Mouse (Mus musculus): Measurements from ENCODE around the gene Mycl. TPM values are rescaled to one million over a fixed set of nuclear protein-coding genes. Genes with fewer than 3 reads are reported as not detected.
A peak's percentile ranks its signal among the peaks of the same experiment; 100 is the strongest.

The Mycl gene
- polyA plus RNA-seq, 1 experiment from 2014 or later, result 91.3 TPM

DNA sequence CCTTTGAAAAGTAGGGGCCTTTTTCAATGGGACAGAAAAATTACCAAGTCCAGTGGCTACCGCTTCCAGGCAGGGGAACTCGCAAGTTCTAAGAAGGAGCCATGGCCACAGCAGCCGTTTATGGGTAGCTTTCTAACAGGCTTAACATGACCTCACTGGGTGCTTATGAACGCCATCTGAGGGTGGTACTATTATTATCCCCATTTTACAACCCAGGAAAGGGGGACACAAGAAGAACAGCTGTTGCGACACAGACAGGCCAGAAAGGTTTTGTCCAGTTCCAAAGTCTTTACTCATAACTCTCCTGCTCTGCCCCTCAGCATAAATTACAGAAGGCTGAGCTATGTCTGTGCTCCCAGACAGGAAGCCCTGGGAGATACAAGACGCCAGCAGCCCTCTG lies 33.9 kb upstream of the Mycl start:
- no peak overlapping the region for H3K9ac ChIP-seq (replicated peaks)
- no peak for ATAC-seq (replicated peaks)
- no peaks in the 10 kb centered on the region for H3K27me3 ChIP-seq
- WGBS, result 18% methylated on average over 6 of the region's 6 CpGs
- H3K9me3 ChIP-seq, result no peaks in the 10 kb centered on the region
- H3K27ac ChIP-seq (replicated peaks), result no peak overlapping the region
- H3K4me3 ChIP-seq, result peak overlapping the region; percentile 83
- peak overlapping the region; percentile 99 for H3K4me2 ChIP-seq (replicated peaks)
- peaks cover 41% of the 10 kb centered on the region for H3K4me1 ChIP-seq
- no peaks in the 10 kb centered on the region for H3K36me3 ChIP-seq

DNA sequence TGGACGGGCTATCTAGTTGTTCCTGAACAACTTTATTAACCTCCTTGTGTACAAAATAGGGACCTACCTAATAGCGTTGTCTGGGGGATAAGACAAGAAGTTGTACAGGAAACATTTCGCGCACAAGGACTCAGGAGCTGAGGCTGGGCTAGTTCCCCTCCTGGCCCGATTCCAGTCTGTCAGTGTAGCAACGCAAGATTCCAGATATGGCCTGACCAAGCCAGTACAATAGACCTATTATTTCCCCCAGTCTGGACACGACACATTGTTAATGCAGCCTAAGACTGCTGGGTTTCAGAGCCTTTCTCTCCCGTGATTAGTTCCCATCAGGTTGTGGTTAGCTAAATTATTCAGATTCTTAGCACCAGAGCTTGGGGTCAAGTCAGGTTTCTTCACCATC lies 32.7 kb upstream of the Mycl start:
- Histone ChIP-seq H3K4me1 (peaks cover 41% of the 10 kb centered on the region), H3K27ac (replicated peaks) (no peak overlapping the region), H3K27me3 (no peaks in the 10 kb centered on the region), H3K9me3 (no peaks in the 10 kb centered on the region), H3K4me3 (no peak overlapping the region), H3K9ac (replicated peaks) (no peak overlapping the region), H3K36me3 (no peaks in the 10 kb centered on the region), H3K4me2 (replicated peaks) (no peak overlapping the region)
- WGBS, result 15% methylated on average over 8 of the region's 8 CpGs
- ATAC-seq (replicated peaks), result no peak

DNA sequence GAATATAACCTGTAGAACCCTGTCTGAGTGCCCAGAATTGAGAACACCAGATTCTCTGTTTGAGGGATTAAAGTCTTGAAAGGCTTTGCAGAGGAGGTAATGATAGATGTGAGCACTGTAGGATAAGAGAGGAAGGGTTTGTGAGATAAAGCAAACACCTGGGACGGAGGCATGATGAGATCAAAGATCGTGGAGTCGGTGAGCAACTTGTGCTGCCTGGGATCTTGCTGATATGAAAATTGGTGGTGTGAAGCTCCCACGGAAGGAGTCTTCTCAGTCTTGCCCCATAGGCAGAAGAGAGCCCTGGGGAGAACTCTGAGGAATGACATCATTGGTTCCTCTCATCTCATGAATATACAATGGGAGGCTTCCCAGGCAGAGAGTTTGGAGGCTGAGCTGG lies 27.3 kb upstream of the Mycl start:
- no peak for ATAC-seq (replicated peaks)
- WGBS, result 77% methylated on average over 4 of the region's 4 CpGs

DNA sequence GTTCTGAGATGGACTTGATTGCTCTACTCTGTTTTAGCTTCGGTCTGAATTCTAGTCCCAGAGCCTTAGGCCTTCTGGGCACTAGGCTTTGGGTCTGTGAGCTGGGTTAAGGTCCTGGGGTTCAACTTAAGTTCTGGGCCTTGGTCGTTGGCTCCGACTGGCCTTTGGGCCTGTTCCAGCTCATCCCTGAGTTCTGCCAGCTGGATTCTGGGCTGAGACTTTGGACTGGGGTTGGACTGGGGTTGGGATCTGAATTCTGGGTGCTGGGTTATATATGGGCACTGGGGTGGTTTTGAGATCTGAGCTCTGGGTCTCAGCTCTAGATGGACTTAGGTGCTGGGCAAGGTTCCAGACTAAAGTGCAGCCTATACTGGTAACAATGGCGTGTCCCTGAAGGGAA lies 24.3 kb upstream of the Mycl start:
- Histone ChIP-seq H3K27ac (replicated peaks) (no peak overlapping the region), H3K9ac (replicated peaks) (no peak overlapping the region), H3K4me2 (replicated peaks) (no peak overlapping the region), H3K27me3 (no peaks in the 10 kb centered on the region), H3K4me1 (no peaks in the 10 kb centered on the region), H3K4me3 (no peak overlapping the region), H3K9me3 (no peaks in the 10 kb centered on the region), H3K36me3 (no peaks in the 10 kb centered on the region)
- ATAC-seq (replicated peaks), result no peak
- WGBS, result 84% methylated on average over 4 of the region's 4 CpGs

More for the DNA sequence above, 27.3 kb upstream of the Mycl start:
- Histone ChIP-seq H3K27me3 (no peaks in the 10 kb centered on the region), H3K27ac (replicated peaks) (no peak overlapping the region), H3K9me3 (no peaks in the 10 kb centered on the region), H3K4me2 (replicated peaks) (no peak overlapping the region), H3K4me1 (peaks cover 1% of the 10 kb centered on the region; the same call in 1 of the 2 replicates), H3K36me3 (no peaks in the 10 kb centered on the region), H3K4me3 (no peak overlapping the region), H3K9ac (replicated peaks) (no peak overlapping the region)

DNA sequence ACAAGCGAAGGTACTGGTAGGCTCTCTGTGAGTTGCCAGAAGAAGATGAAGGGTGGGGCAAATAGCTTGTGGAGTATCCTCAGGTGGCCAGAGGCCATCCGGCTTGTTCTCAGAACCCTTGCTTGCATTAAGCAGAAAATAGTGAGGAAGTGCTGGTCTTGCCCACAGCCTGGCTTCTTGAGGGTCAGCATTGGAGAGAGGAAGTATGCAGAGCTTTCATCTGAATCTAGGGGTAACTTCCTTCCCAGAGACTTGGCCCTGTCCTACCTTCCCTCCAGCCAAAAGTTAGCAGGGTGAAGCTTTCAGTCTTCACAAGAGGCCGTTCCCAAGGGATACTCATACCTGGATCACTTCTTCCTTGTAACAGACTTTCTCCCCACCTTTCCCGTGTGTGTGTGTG lies 23.8 kb upstream of the Mycl start:
- no peak for ATAC-seq (replicated peaks)
- no peaks in the 10 kb centered on the region for H3K27me3 ChIP-seq
- H3K4me3 ChIP-seq, result no peak overlapping the region
- 86% methylated on average over 4 of the region's 4 CpGs for WGBS
- no peaks in the 10 kb centered on the region for H3K36me3 ChIP-seq
- no peak overlapping the region for H3K9ac ChIP-seq (replicated peaks)
- no peak overlapping the region for H3K4me2 ChIP-seq (replicated peaks)
- H3K4me1 ChIP-seq, result no peaks in the 10 kb centered on the region
- H3K27ac ChIP-seq (replicated peaks), result no peak overlapping the region
- H3K9me3 ChIP-seq, result no peaks in the 10 kb centered on the region

DNA sequence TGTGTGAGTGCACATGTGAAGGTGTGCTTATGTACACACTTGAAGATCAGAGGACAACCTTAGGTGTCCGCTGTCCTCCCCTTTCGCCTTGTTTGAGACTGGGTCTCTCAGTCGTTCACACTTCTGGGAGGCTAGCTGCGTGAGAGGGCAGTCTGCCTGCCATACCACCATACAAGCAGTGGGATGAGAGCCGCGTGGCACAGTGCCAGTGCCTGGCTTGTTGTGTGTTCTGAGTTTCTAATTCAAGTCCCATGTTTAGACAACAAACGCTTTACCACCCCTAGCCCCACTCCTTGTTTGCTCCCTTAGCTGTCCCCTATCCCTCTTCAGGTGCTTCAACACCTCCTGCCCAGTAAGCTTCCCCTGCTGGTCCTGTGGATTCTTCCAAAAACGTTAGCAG lies 23.4 kb upstream of the Mycl start:
- Histone ChIP-seq H3K36me3 (no peaks in the 10 kb centered on the region), H3K4me1 (no peaks in the 10 kb centered on the region), H3K4me2 (replicated peaks) (no peak overlapping the region), H3K9me3 (no peaks in the 10 kb centered on the region), H3K9ac (replicated peaks) (no peak overlapping the region), H3K4me3 (no peak overlapping the region), H3K27ac (replicated peaks) (no peak overlapping the region), H3K27me3 (no peaks in the 10 kb centered on the region)
- 57% methylated on average over 8 of the region's 8 CpGs for WGBS
- no peak for ATAC-seq (replicated peaks)

DNA sequence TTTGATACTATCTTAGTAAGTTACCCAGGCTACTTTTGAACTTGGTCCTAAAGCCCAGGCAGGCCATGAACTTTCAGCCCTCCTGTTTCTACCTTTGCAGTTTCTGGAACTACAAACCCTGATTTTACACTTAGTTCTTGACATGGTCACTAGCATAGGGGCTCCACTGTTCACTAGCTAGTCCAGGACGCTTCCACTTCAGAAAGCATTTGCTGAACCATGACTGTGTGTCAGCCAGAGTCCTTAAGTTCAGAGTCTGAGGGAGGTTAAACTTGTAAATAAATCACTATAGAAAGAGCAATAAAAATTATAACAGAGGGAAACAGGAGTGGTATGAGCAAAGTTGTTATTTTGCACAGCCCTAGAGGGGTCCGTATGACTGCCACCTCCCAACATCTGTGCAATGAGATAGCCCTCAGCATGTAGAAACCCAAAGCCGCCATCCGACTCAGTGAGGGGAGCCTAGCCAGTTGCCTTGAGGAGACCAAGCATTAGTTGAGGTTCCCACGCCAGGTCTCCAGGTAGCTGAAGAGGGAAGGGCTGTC lies 20.4 kb upstream of the Mycl start:
- no peak overlapping the region for H3K9ac ChIP-seq (replicated peaks)
- H3K9me3 ChIP-seq, result no peaks in the 10 kb centered on the region
- no peak for ATAC-seq (replicated peaks)
- no peaks in the 10 kb centered on the region for H3K27me3 ChIP-seq
- H3K27ac ChIP-seq (replicated peaks), result no peak overlapping the region
- no peaks in the 10 kb centered on the region for H3K36me3 ChIP-seq
- 88% methylated on average over 5 of the region's 5 CpGs for WGBS
- no peak overlapping the region for H3K4me2 ChIP-seq (replicated peaks)
- no peak overlapping the region for H3K4me3 ChIP-seq
- no peaks in the 10 kb centered on the region for H3K4me1 ChIP-seq

DNA sequence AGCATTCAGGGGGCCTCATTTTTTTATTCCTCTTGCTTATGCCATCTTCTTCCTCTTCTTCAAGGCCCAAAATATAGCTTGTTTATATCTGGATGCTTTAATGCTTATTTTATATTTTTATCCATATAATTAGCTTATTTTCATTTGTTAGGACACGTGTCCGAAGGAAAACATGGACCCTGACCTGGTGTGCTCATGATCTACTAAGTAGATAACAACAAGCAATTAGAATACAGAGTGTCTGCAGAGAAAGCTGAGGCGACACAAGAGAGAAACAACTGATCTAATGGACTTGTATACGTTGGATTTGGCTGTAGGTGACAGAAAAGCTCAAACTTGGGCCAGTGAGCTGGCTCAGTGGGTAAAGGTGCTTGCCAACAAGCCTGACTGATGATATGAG lies 18.6 kb upstream of the Mycl start:
- Histone ChIP-seq H3K27me3 (no peaks in the 10 kb centered on the region), H3K9ac (replicated peaks) (no peak overlapping the region), H3K4me1 (no peaks in the 10 kb centered on the region), H3K4me2 (replicated peaks) (no peak overlapping the region), H3K4me3 (no peak overlapping the region), H3K9me3 (no peaks in the 10 kb centered on the region), H3K36me3 (no peaks in the 10 kb centered on the region), H3K27ac (replicated peaks) (no peak overlapping the region)
- 79% methylated on average over 4 of the region's 4 CpGs for WGBS
- no peak for ATAC-seq (replicated peaks)

DNA sequence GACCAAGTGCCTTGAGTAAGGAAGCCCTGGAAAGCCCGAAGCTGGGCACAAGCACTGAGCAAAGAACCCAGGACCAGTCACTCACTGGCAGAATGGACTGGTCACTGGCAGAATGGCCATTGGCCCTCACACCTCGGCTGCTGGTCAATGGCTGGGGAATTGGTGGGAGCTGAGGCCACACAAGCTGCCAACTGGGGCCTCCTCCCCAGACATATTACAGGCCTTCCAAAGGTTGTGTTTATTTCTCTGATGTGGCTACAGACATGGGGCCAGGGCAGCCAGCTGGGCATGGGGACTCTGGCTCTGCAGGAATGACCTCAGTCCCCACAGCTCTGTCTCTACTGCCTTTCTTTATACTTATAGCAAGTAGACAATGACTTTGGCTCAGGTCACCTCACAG lies 16.6 kb upstream of the Mycl start:
- H3K4me2 ChIP-seq (replicated peaks), result no peak overlapping the region
- 78% methylated on average over 2 of the region's 2 CpGs for WGBS
- no peaks in the 10 kb centered on the region for H3K36me3 ChIP-seq
- H3K9me3 ChIP-seq, result no peaks in the 10 kb centered on the region
- no peak overlapping the region for H3K27ac ChIP-seq (replicated peaks)
- H3K4me1 ChIP-seq, result peaks cover 8% of the 10 kb centered on the region; the same call in 1 of the 2 replicates
- H3K9ac ChIP-seq (replicated peaks), result no peak overlapping the region
- peaks cover 3% of the 10 kb centered on the region; the same call in 1 of the 2 replicates for H3K27me3 ChIP-seq
- H3K4me3 ChIP-seq, result no peak overlapping the region
- no peak for ATAC-seq (replicated peaks)

DNA sequence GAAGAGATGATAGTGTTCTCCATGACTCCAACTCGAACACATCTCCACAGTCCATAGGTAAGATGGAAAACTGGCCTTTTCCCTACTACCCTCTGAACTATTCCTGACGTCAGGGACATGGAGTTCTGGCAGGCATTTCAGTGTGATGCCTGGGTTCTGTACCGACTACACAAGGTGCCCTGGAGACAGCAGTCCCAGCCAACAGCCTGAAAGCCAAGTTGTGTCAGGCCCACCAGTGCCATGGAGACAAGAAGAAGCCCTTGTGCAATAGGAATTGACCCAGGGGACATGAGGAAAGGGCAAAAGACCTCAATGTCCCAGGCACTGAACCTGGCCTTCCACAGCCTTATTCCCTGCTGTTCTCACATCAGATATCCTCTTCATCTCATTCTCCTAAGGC lies 15.6 kb upstream of the Mycl start:
- no peak for ATAC-seq (replicated peaks)
- H3K4me1 ChIP-seq, result peaks cover 8% of the 10 kb centered on the region; the same call in 1 of the 2 replicates
- 77% methylated on average over 3 of the region's 3 CpGs for WGBS
- no peaks in the 10 kb centered on the region for H3K9me3 ChIP-seq
- H3K4me2 ChIP-seq (replicated peaks), result no peak overlapping the region
- H3K4me3 ChIP-seq, result no peak overlapping the region
- peaks cover 8% of the 10 kb centered on the region; the same call in 1 of the 2 replicates for H3K27me3 ChIP-seq
- no peak overlapping the region for H3K27ac ChIP-seq (replicated peaks)
- H3K36me3 ChIP-seq, result no peaks in the 10 kb centered on the region
- H3K9ac ChIP-seq (replicated peaks), result no peak overlapping the region

DNA sequence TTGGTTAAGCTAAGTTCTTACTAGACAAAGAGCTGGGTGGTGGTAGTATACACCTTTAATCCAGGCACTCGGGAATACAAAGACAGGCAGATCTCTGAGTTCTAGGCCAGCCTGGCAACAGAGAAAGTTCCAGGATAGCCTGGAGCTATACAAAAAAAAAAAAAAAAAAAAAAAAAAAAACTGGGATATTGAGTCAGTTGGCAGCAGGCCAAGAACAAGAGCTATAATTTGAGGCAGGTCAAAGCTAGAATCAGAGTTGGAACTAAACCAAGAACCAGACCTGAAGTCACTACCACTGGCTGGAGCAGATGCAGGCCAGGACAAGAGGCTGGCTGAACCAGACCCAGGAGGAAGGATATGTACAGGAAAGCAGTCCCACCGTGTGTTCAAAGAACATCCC lies 14.8 kb upstream of the Mycl start:
- H3K27ac ChIP-seq (replicated peaks), result no peak overlapping the region
- no peak for ATAC-seq (replicated peaks)
- no peaks in the 10 kb centered on the region for H3K9me3 ChIP-seq
- WGBS, result 73% methylated on average over 2 of the region's 2 CpGs
- peaks cover 8% of the 10 kb centered on the region; the same call in 1 of the 2 replicates for H3K27me3 ChIP-seq
- H3K4me3 ChIP-seq, result no peak overlapping the region
- no peak overlapping the region for H3K9ac ChIP-seq (replicated peaks)
- peaks cover 8% of the 10 kb centered on the region; the same call in 1 of the 2 replicates for H3K4me1 ChIP-seq
- H3K4me2 ChIP-seq (replicated peaks), result no peak overlapping the region
- no peaks in the 10 kb centered on the region for H3K36me3 ChIP-seq

DNA sequence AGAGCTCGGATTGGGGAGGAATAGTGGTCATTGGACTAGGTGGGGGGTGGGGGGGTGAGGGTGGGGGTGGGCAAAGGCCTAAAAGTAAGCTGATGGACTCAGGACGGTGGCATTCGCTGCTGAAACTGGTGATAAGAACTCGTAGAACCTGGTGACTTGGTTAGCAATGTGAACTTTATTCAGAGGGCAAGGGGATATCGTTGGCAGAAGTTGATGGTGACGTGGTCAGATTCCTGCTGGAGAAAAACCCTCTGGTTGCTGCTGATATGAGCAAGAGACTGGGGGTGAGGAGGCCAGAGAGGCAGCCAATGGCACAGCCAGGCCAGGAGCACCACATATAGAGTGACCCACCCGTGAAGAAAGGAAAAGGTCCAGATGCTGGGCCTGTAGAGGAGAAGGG lies 14.2 kb upstream of the Mycl start:
- WGBS, result 89% methylated on average over 7 of the region's 7 CpGs
- H3K36me3 ChIP-seq, result no peaks in the 10 kb centered on the region
- H3K4me3 ChIP-seq, result no peak overlapping the region
- H3K27ac ChIP-seq (replicated peaks), result no peak overlapping the region
- H3K9me3 ChIP-seq, result no peaks in the 10 kb centered on the region
- no peak overlapping the region for H3K9ac ChIP-seq (replicated peaks)
- H3K27me3 ChIP-seq, result peaks cover 8% of the 10 kb centered on the region; the same call in 1 of the 2 replicates
- peaks cover 8% of the 10 kb centered on the region; the same call in 1 of the 2 replicates for H3K4me1 ChIP-seq
- ATAC-seq (replicated peaks), result no peak
- H3K4me2 ChIP-seq (replicated peaks), result no peak overlapping the region

DNA sequence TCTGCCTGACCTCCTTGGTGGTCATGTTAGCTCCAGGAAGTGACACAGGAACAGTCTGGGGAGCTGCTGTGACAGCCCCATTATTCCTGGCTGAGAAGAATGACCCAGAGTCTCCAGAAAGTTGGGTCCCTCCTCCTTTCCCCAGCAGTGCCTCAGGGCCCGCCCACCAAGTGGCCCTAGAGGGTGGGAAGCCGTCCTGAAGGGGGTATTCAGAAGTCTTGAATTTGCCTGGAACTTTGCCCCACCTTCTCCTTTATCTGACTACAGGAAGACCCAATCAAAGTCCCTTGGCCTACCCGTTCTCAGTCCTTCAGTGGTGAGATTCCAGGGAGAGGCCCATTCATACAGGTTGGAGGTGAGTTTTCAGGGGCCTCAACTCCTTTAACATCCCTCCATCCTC lies 13.5 kb upstream of the Mycl start:
- ATAC-seq (replicated peaks), result no peak
- Histone ChIP-seq H3K9ac (replicated peaks) (no peak overlapping the region), H3K36me3 (no peaks in the 10 kb centered on the region), H3K27me3 (peaks cover 8% of the 10 kb centered on the region; the same call in 1 of the 2 replicates), H3K4me1 (peaks cover 8% of the 10 kb centered on the region; the same call in 1 of the 2 replicates), H3K4me2 (replicated peaks) (no peak overlapping the region), H3K9me3 (no peaks in the 10 kb centered on the region), H3K4me3 (no peak overlapping the region), H3K27ac (replicated peaks) (no peak overlapping the region)
- WGBS, result 44% methylated on average over 3 of the region's 3 CpGs

All from forebrain, embryonic 15.5 days (tissue).